Mouse (Mus musculus) thymus, postnatal 10 days (tissue): Measurements from ENCODE around the gene Mus81.
A peak's percentile ranks its signal among the peaks of the same experiment; 100 is the strongest.
"Not testable (repeated sequence)": the region's sequence is repeated elsewhere in the genome, so short reads cannot be mapped to it uniquely, and the experiment has no call there.

ENCODE experiments used
- DNase-seq, 2 experiments: peaks; one replicate each; pipeline ENCODE4 v3.0.0; 2021; ENCODE audit warnings: low spot score in 2 of 2

Gene Mus81

DNA sequence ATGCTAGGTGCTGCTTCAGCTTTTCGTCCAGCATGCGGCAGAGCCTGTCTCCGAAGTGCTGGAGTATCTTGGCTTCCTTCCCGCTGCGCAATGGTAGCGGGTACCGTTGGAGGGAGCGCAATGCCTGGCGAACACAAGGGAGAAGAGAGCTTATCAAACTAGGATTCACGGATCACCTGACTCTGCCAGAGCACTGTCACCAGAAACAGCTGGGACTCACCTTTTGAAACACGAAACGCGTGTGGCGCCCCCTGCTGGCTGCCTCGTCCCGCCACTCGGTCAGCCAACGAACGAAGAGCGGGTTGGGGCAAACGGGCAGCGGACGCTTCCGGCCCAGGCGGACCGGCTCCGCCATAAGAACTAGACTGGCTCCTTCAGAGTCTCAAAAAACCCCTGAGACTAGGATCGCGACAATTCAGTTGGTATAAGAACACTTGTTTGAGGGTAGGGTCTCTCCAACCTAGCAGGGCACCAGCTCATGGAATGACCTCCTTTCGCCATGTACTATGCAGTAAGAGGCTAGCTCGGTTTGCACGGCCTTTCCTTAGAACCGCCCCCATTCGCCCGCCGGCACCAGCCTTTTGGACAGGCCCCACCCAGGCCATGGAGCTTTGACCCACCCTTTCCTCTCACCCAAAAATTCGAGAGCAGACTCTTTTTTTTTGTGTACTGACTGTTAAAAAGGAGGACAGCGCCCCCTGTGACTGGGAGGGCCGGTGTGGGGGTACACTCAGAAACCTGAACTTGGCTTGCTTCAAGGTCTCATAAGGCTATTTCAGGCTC is at the start of gene Mus81:
Gene Mus81 (minus strand): TSS at position 635 of the 783 bp plus-strand sequence.
- peak; percentile 93 to 98 for DNase-seq

DNA sequence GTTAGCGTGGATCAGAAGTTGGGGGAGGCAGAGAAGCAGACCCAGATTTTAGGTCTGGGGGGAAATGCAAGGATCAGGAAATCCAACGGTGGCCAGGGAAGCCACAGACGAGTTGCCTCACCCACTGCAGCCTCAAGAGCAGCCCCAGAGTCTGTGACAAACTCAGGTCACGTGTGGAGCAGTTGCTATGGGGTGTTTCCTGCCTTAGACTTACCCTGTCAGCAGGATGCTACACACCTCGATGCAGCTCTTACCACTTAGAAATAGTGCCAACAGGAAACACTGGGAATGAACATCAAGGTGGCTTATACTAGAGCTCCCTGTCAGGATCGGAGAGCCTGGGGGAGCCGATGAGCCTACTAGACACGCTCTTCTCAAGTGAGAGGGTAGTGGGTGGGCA is 44.3 kb upstream of the Mus81 start:
- DNase-seq: no peak

GRCm38 (mm10) chr19:5530138-5530524 is 41.9 kb upstream of the Mus81 start:
- no peak for DNase-seq

GRCm38 (mm10) chr19:5529325-5530137 is 41.3 kb upstream of the Mus81 start:
- DNase-seq: peak; percentile 86 to 98

GRCm38 (mm10) chr19:5525204-5525603 is 37.0 kb upstream of the Mus81 start:
- no peak for DNase-seq

DNA sequence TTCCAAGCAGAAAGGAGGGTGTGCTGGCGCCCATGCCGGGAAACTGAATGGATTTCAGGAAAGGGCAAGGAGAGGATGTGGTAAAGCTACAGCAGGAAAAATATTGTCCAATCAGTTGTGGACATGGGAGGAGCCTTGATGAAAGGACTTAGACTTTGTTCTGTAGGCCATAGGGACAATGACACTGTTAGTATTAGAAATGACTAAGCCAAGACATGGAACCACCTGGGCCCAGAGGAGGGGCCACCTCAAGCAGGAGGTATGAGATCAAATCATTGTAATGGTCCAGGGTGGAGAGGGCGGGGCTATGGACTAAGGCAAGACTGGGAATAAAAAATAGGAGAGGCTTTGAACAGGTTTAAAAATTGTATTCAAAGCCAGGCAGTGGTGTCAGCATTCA is 30.5 kb upstream of the Mus81 start:
- no peak for DNase-seq

GRCm38 (mm10) chr19:5516906-5517505 is 28.8 kb upstream of the Mus81 start:
- DNase-seq: no peak

DNA sequence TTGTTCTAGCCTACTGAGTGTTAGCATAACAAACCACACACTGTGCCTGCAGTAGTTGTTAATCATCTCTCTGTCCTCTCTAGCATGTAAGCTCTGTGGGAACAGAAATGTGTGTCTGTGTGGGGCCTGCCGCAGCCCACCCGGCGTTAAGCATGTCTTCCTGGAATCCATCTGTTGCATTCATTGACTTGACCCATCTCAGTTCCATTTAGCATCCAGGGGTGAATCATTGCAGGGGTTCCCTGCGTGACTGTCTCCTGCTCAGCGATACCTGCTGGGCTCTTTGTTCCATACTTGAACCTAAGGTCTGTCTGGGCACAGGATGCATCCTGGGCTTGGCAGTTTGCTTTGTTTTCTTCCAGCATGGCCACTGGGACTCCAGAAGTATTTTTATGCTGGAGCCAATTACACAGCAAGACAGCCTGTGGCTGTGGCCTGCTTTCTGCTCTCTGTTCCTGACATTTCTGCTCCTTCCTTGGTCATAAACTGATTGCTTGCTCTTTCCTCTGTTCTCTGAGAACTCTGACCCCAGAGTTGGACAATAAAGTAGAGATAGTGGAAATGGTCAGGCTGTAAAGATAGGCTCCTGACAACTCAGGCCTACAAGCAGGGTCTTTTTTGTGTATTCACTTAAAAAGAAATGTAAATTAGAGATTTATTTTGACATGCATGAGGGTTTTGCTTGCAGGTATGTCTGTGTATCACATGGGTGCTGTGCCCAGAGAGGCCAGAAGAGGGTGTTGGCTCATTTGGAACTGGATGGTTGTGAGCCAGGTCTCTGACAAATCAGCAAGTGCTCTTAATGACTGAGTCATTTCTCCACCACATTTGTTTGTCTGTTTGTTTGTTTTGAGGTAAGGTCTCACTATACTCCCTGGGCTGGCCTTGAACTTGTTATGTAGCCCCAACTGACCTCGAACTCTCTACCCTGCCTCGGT is 27.9 kb upstream of the Mus81 start:
- no peak for DNase-seq

DNA sequence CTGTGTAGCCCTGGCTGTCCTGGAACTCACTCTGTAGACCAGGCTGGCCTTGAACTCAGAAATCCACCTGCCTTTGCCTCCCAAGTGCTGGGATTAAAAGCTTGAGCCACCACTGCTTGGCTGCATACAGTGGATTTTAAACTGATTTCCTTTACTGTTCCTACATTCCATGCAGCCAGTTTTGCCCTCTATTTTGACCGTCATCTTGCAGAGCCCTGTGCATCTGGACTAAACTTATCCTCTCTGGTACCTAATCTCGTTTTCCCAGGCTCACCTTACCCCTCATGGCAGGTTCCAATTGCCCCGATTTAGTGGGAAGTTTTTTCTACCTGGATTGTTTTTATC is 24.8 kb upstream of the Mus81 start:
- no peak for DNase-seq

DNA sequence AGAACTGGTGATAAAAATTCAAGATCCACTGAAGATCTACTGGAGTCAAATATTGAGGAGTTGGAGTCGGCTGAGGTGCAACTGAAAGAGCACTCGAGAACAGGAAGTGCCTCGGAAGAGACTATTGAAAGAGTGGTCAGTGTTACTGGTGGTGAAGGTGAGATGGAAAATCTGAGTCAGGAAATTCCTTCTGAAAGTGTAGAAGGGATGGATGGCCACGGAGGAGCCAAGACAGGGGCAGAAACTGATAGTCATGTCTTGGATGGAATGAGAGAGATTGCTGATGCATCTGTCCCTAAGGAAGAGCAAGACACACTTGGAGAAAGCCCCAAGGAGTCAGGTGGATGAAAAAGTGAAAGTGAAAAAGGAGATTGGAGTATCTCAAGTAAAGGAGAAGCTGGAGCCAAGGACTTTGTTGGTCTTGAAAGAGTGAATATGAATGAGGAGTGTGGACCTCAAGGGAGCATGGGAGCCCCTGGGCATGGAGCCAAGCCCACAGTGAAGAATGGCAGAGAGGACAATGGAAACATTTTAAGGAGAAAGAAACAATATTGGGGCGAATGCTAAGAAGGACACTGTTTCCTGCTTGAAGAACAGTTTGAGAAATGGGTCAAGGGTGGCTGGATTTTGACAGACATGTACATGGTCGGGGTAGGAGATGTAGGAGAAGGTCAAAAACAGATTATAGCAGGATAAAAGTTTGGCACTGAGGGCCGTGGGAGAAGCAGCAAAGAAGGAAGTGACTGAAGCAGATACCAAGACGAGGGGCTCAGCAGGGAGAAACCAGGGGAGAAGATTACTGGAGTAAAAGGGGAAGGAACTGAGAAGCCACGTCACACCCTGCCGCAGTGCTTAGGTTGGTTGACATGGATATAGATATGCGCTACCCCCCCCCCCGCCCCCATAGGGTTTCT is 24.1 kb upstream of the Mus81 start:
- DNase-seq: no peak

- DNase-seq: no peak
Measured at GRCm38 (mm10) chr19:5511074-5511632, 23.0 kb upstream of the Mus81 start.

DNA sequence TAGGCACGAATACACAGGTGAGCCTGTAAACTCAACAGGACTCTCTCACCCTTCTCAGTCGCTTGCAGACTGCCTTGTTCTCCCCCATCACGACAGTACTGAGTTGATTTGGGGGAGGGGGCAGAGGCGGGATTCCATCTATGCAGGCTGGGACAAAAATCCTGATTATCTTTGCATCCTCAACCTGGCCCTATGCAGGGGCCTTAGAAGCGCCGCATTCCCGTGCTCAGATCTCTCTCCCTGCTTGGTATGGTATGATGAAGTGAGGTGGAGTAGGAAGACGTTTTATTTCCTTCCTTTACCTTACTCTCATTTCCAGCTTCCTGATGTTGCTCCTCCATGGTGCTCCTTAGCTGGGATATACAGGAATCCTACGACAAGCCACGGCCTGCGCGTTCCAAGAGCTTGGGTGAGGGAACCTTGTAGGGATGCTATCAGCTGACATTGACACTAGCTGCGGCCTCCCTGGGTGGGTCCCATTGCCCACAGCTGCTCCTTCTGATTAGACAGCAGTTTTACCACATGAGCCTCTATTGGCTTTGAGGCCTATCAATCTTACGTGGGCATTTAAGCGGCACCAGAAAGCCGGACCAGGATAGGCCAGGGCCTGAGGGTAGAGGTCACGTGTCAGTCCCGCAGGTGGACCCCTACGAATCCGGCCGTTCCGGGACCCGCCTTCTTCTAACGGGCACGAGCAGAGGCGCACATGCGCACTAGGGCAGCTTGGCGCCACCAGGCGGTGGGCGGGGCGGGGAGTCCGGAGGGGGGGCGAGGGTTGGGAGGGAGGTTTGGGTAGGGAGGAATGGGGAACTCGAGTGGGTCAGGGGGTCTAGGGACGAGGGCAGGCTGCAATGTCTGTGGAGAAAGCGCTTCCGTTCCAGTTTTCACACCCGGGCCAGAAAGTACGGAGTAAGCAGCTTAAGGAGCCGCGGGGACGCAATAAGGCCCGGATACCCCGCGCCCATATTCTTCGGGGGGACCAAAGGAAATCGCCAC is 22.1 kb upstream of the Mus81 start, which contains the start of gene Snx32:
Gene Snx32 (minus strand): TSS at position 508 of the 996 bp plus-strand sequence.
- peak; percentile 96 to 97 for DNase-seq

DNA sequence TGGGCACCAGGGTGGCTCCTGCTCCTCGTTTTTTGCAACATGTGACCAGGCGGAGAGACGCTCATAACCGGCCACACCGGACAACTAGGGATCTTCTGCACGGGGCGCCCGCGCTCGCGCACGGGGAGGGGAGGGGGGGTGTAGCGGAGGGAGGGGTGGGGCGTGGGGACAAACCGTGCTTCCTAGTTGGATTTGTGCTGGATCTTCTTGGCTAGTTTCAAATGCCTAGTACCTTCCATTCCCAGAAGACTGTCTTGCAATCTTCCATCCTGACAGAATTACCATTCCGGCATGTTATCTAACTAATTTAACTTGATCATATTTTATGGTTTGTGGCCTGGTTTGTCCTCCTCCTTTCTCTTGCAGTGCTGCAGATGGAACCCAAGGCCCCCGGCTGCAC is 15.5 kb upstream of the Mus81 start, which contains the start of gene 1700020D05Rik:
Gene 1700020D05Rik (minus strand): TSS at position 101 of the 400 bp plus-strand sequence.
- no peak for DNase-seq

GRCm38 (mm10) chr19:5500330-5500875 is 12.2 kb upstream of the Mus81 start:
- DNase-seq: no peak

DNA sequence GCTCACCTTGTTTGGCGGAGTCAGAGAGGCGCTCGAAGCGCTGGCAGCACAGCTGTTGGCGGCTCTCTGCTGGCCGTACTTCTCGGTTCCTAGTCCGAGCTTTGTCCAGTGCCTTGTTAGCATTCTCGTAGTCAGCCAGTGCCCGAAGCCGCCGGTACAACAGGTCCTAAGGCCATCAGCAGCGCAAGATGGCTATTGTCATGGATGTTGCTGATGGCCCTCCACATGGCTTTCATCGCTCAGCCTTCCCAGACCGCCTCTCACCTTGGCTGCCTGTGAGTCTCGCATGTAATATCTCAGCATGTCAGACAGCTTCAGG is 7.8 kb upstream of the Mus81 start:
- DNase-seq: no peak

DNA sequence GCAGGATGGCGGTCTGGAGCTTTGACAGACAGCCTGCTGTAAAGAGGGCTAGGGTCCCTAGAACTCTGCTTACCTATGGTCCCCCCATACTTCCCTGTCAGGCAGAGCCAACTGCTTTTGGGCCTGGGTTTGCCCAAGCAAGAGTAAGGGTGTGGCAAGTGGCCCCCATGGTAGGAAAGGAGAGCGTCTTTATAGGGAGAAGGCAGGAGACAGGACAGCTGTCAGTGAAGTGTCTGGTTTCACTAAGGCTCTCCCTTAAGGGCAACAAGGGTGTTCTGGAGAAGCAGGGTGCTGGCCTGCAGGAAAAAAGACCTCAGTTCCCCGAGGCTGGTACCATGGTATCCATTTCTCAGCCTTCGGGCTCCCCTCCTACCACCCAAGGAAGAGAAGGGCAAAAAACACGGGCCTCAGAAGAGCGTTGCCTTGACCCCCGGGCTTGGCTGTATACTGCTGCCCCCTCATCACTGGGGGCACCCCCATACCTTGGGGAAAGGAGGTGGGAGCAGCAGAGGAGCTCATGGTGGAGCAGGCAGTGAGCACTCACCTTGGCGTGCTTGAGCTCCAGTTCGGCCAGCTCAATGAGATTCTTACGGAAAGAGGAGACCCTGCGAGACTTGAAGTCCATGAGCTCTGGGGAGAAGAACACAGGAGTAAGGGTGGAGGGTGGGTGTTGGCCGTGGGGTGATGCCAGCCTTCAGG is 7.3 kb upstream of the Mus81 start:
- DNase-seq: no peak

- no peak for DNase-seq
Measured at GRCm38 (mm10) chr19:5494314-5494713, 6.1 kb upstream of the Mus81 start.

DNA sequence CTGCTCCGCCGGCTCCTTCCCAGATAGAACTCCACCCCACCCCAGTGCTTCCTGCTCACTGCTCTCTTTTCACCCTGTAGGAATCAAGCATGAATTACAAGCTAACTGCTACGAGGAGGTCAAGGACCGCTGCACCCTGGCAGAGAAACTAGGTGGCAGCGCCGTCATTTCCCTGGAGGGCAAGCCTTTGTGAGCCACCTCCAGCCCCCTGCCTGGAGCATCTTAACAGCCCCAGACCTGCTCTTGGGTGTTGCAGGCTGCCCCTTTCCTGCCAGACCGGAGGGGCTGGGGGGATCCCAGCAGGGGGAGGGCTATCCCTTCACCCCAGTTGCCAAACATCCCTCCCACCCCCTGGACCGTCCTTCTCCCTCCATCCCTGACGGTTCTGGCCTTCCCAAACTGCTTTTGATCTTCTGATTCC is 5.1 kb upstream of the Mus81 start:
- not testable (repeated sequence) for DNase-seq
